Mouse (Mus musculus) megakaryocyte-erythroid progenitor cell, adult 5-6 weeks (primary cell): ENCODE results near the gene Prss50. TPM values are rescaled to one million over a fixed set of nuclear protein-coding genes. Genes with fewer than 3 reads are reported as not detected.

Experiments
- ATAC-seq: replicated peaks from 2 replicates; pipeline ENCODE4 v1.8.0; 2016; ENCODE audit warnings: mild to moderate bottlenecking, inconsistent platforms; ENCODE audit not compliant: severe bottlenecking, poor library complexity, low FRiP score, low TSS enrichment
- total RNA-seq, 2 experiments: library from RNA; stranded (forward) in 1 of 2; stranded (reverse) in 1 of 2; fragments of 200-1000, 215-1000 nt in 1 of 2; fragments of >200 nt in 1 of 2; fragmentation: Nextera tagmentation in 1 of 2; gene quantifications; 2 replicates each; pipeline ENCODE4 v1.2.3; 2014 to 2017

The Prss50 gene
- total RNA-seq, 2 experiments from 2014 or later: 28.2 to 42.3 TPM

DNA sequence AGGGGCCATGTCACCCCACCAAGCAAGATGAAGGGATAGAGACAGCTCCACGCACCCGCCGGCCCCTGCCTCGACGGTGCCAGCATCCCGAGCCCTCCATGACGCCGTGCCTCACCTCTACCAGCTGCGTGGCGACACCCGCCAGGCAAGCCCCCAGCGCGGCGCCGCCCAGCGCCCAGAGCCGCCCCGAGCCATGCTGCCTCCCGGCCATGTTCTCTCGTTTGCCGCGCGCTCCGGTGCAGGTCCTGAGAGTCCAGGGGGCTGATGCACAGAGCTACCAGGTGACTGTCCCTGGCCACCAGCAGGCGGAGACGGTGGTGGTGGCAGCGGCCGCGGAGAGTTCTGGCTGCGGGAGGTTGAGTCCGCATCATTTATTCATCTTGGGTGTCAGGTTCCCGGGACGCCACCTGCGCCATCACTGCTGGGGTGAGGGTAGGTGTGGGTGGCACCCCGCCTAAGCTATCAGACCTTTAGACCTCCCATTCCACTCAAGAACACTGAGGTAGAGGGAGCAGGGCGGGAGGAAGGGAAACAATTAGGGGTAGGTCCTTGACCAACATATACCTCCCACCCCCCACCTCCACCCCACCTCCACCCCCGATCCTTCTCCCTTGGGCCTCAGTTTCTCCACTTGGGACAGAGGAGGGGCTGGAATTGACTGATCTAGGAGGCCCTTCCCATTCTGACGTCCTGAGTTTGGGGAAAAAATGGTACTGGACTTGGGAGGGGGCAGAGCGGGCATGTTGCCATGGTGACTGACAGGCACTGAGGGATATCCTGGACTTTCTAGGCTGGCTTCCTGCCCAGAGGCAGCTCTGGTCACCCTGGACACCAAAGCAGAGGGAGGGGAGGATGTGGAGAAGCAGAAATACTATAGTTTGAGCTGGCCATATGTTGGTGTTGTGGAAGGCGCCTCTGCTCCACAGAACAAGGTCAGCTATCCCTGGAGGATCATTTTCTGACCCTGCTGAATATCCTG, 16.2 kb downstream of the Prss50 start:
- ATAC-seq: no peak

DNA sequence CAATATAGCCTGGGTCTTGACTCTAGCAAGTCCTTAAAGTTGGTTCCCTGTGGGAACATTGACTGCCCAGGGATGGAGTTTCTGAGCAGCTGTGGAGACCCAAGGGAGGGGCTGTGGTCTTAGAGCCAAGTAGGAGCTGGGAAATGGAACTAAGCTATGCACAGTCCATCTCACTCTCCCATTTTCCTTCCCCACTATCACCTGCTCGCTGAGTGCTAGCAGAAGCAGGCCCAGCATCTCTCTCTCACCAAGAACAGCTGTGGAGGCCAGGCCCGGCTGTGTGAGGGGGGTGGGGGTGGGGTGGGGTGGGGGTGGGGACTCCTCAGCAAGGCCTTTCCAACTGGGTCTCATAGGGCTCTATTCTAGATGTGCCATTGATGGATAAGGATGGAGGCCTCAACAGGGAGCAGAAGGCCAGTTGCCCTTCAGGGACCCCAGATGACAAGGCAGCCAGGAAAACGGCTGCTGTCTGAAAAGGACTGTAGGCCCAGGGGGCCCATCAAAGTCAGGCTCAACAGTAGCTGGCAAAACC, 17.0 kb downstream of the Prss50 start:
- ATAC-seq: no peak

DNA sequence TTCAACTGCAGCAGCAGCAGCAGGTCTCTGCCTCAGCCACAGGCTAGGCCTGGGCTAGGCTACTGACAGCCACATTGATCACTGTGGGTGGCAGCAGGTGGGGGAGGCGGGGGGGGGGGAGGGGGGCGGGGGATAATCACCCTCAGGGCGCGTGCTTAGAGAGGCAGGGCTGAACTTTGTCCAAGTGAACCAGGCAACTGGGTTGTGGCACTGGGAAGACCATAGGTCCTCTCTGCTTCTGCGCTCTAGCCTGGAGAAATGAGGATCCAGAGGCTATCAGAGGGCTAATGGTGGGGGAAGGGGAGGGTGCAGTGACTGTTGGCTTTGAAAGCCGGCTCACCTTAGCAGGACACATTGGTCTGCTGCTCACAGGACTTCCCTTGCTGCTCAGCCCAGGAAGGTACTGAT, 17.5 kb downstream of the Prss50 start:
- no peak for ATAC-seq

DNA sequence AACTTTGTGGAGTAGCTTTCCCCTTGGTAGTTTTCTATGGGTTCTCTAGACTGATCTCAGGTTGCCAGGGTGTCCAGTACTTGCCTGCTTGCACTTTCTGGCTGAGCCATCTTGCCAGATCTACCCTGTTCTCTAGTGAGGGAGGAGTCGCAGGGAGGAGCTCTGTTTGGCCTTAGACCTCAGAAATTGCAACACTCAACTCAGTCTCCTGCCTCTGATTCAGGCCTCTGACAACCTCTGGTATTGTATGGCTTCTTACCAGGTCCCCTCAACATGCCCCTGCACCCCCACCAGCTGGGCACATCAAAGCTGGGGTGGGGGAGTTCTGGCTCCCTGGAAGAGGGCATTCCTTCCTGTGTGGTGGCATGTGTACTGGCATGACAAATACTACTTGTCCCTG, 19.6 kb downstream of the Prss50 start:
- no peak for ATAC-seq

DNA sequence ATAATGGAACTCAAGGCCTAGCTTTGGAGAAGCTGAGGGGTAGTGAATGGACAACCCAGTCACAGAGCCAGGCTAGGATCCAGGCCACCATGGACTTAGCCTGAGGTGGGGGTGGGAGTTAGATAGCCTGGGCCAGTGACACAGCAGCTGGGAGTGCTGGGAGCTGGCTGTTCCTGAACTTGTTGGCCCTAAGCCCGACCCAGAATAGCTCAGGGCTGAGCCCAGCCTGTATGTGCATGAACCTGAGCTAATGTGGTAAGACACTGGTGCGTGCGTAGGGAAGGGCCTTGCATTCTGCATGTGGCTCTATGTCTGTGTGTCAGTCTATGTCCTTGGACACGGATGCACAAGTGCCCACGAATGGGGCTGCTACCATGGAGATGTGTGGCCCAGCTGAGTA, 20.1 kb downstream of the Prss50 start:
- no peak for ATAC-seq

DNA sequence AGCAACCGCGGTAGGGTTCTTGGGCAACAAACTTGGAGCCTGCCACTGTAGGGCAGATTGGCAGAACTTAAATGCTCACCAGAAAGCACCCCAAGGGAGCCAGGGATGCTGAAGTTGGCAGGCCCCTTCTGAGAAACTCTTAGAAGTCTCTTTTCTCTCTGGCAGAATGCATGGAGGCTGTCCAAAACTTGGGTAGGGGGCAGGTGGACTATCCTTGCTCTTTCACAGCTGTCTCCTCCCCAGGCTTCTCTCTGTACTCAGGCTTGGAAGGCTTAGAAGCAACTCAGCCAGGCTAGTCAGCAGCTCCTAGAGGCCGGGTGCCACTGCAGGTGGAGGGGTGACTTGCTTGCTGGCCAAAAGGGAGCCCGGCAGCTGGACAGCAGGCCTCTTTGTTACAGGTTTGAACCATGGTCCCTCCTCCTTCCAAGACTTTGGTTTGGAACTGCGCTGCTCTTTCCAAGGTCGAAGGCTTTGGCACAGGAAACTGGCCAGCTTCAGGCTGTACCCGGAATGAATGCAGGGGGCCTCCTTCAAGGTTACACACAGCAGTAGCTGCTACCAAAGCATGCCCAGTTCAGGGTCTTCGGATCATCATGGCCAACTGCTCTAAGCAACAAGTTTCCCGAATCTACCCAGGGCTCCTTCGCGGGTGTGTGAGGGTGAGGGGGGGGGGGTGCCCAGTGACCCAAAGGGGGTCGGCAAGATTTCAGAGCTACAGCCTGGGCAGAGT, 21.6 kb downstream of the Prss50 start, which contains the start of gene Als2cl:
Gene Als2cl, plus strand, starts transcription at position 680 of the 730 bp plus-strand sequence.
- ATAC-seq: no peak

DNA sequence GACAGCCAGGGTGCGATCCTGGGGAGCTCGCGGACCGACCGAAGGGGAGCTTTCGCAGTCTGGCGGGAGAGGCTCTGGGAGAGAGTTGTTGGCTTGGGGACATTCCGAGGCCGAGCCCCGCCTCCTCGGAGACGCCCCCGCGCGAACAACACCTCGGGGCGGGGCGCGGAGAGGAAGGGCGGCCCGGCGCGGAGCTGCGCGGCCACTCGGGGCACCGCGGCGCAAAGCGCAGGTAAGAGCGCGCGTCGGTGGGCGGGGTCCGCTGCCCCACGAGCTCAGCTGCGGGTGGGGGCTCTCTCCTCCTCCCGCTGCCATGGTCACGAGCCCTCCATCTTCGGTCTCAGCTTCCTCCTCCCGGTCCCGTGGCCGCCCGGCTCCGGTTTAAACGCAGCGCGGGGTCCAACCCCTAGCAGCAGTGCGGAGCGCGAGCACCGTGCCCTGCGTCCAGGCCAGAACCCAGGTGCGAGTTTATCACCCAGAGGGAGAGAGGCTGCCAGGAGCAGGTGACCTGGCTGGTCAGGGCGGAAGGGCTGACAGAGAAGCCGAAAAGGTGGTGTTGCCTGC, 22.3 kb downstream of the Prss50 start, which contains the start of gene Tmie:
Gene Tmie, minus strand, starts transcription at position 116 of the 564 bp plus-strand sequence.
- ATAC-seq: 0 out of 2 replicates have a peak, but pooled peaks have one; percentile 8

DNA sequence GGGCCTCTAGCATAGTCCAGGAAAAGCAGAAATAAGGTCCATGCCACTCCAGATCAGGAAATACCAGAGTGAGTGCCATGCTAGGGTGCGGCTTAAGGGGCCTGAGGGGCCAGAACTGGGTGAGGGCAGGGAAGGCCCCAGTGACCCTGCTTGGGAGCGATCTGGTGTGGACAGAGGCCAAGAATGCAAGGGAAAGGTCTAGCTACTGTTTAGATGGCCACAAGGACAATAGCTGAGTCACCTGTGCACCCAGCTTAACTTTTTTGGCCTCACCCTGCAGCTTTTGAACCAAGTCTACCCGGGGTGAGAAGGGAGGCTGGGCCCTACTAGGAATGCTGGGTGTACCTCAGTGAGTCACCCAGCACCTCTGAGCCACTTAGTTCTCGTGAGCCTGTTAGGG, 23.0 kb downstream of the Prss50 start:
- no peak for ATAC-seq

DNA sequence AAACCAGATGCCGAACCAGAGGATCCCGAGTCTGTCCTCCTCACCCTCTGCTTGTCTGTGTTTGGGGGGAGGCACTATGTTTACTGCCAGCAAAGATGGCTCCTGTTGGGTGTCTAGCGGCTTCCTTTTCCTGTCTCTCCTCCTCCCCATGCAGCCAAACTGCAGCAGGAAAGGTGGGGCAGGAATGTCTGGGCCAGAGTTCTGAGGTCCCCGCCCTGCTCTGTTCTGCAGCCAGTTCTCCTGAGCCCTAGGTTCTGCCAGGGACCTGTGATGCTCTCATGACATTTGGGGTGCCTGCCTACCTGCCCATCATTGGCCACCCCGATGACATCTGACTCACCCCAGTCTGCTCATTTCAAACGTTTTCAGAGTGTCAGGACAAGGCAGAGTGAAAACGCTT, 24.2 kb downstream of the Prss50 start:
- no peak for ATAC-seq

DNA sequence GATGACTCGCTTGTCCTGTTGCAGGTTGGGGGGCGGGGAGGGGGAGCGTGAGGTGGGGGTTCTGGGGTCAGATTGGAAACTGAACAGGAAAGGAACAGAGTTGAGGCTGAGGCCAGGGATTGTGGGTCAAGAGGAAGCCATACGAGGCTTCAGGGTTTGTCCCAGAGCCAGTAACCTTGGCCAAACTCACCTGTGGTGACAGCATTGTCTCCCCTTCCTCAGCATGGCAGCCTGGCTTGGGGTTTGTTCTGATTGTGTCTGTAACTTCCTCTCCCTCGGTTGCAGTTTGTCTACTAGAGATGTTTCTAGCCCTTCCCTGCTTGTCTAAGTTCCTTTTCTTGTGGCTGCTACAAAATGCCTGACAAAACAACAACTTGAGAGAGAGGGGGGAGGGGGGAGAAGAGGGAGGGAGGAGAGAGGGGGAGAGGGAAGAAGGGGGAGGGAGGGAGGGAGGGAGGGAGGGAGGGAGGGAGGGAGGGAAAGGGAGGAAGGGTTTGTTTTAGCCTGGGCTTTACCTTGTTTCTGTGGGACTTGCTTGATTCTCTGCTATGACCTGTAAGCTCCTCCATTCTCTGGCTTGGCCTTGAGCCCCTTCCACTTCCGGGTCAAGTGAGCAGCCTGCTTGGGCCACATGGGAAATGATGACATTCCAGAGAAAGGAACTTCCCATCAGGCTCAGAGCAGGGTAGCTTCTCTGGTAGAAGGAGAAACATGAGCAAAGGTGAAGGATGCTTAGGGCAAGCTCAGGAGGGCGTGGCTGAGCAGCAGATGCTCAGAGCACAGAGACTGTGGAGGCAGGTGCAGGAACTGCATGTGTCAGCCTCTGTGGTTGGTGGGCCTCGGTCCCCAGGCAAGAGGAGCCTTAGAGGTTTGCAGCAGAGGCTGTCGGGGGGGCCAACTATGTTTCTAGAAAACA, 29.9 kb downstream of the Prss50 start:
- ATAC-seq: no peak

DNA sequence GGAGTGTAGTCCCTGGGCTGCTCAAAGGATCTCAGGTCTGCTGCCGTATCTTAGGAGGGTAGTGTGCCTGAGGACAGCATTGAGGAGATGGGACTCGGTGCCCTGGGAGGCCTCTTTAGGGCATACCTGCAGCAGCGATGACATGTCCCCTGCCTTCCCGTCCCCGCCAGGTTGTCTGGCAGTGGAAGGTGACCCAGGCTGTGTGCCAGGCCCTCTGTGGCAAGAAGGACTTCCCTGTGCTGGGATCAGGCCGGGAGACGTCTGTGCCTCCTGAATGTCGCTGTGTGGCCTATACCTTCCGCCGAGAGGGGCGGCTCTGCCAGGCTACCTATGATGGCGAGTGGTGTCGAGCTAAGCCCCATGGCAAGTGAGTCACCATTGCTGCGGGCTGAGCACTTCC, 31.2 kb downstream of the Prss50 start:
- ATAC-seq: no peak

DNA sequence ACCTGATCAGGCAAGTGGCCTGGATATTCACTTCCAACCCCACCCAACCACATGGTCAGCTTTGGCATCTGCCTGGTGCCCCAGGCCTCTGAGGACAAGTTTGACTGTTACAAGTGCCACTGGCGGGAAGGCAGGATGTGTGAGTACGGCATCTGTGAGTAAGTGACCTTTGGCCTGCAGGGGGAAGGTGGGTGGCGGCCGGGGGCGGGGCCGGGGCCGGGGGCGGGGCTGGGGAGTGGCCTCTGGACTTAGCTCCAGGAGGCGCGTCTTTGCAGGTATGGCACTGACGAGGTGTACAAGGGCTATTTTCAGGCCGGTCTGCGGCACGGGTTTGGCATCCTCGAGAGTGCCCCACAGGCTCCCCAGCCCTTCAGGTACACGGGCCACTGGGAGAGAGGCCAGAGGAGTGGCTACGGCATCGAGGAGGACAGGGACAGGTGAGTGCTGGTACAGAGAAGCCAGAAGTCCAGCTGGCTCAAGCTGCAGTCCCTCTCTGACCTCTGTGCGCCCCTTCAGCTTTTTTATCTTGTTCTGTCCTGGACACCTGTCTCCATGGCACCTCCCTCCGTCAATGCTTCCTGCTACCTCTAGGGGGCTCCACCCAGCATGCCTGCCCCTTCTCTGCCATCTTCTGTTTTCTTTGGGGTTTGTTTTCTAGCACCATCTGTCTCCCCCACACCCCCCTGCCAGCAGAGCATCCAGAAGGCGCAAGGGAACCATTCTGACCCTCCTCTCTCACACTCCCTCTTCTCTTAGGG, 32.4 kb downstream of the Prss50 start:
- no peak for ATAC-seq

DNA sequence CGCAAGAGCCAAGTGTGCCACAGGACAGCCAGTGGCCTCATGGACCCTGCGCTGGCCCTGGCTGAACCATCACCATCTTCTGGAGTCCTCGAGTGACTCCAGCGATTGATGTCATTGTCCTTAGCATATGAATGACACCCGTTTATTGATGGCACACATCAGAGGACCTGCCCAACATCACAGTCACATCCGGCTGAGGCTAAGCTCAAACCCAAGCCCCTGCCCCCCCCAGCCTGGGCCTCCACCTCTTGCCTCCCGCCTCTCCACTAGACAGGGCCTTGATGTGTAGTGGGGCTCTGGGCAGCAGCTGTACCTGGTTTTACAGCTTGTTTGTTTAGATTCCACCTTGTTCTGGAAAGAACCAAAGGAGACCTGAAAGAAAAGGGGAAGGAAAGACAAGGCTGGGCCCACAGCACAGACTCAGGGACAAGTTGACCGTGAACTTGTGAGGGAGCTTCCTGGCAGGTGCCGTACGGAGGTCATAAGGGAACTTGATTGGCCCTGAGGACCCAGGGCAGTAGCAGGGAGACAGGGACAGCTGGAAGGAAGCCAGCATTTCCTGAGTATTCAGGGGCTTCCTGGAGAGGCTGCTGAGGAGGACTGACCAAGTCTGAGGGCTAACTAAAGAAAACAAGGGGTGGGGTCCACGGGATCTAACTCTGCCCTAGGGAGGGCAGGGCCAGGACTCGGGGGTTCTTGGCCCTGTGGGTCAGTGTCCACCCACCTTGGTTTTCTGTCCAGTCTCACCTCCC, 33.5 kb downstream of the Prss50 start:
- no peak for ATAC-seq

DNA sequence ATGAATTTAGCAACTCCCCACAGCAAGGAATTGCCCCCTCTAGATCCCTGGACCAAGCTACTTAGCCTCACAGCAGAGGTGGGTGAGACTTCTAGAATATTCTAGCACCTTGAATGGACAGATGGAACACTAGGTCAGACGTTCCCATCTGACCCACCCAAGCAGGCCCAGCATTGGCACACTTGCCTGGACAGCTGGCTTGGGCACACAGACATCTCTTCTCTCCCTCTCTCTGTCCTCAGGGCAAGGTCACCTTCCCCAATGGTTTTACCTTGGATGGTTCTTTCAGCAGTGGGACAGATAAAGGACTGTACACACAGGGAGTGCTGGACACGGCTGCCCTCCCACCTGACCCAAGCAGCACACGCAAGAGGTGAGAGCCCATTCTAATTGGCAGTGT, 34.8 kb downstream of the Prss50 start:
- no peak for ATAC-seq

DNA sequence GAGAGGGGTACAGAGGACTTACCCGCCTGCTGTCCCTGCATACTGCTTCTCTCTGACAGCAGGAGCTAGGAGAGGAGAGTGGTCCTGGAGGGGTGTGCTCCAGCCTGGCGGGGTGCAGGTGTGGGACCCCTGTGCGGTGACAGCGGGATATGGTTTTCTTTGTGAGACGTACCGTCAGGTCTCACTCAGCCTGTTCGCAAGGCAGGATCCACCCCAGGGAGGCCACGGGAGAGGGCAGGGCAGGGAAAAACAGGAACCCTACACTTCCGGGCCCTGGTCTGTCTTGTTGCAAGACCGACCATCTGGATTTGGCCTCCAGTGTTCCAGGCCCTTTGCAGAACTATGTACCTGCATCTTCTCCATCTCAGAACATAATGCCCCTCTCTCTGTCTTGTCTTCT, 35.7 kb downstream of the Prss50 start:
- no peak for ATAC-seq

DNA sequence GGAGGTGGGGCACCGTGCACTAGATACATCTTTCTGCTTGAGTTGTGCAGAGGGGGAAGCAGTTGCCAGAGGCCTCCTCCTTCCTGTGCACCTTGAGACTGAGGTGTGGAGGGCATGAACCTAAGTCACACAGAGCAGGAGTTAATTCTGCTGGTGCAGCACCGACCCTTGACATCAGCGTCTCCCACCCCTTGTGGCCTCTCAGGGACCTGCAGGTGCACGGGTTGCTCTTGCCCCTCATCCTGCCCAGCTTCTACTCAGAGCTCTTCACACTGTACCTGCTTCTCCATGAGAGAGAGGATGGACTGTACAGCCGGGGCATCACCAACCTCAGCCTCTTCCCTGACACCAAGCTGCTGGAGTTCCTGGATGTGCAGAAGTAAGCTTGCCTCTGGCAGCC, 37.7 kb downstream of the Prss50 start:
- peak; percentile 31; the same call in 1 of the 2 replicates for ATAC-seq

DNA sequence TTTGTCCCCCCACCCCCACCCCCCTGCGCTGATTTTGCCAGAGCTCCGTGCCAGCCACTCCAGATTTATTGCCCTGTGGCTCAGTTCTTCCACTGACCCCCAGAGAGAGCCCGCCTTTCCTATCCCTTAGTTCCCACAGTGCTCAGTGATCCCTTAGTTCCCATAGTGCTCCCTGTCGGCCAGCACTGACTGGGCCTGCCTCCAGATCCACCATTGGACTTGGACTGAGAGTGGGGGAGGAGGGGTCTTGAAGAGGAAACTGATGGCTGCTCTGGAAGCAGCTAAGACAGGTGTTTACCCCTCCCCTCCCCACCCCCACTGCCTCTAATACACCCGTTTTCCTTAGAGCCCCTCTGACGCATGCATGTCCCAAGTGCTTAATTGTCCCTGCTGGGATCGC, 38.2 kb downstream of the Prss50 start:
- no peak for ATAC-seq
